Mouse (Mus musculus): ENCODE results near the gene Btf3.

DNA sequence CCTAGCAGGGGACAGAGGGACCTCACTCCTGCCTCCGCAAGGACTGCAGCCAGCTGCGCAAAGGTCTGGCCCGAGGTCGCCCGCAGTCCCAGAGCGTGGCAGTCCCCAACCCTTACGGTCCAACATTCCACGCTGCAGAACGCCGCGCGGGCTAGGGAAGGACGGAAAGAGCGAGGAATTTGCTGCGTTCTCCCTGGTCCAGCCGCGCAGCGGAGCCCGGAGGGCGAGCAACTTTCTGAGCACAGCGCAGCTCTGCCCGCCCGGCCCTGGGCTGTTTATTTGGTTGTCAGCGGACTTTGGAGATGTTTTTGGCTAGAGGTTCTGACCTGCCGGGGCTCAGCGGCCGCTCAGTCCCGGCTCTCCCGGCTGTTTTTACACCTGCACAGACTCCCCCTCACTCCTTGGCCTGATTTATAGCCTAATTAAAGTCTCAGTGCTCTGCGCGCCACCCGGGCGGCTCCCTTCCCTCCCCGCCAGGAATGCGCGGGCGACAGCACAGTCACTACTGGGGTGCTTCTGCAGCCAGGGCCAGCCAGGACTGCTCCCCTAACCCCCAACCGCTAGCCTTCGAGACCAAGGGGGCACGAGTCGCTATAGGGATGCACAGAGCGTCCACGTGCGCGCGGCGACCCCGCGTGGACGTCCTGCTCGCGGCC lies 49.1 kb upstream of the Btf3 start:
- TF ChIP-seq CTCF (conservative IDR thresholded peaks at IDR 0.05; ENCODE audit: low read length) (no peak), NANOG (IDR thresholded peaks at IDR 0.05; ENCODE audit: borderline replicate concordance, low read length) (no peak)

Data from E14TG2a.4 (cell line).